Mouse (Mus musculus): ENCODE measurements around the gene Wnt8b. TPM values are rescaled to one million over a fixed set of nuclear protein-coding genes. Genes with fewer than 3 reads are reported as not detected.
"Not testable (repeated sequence)": the region's sequence is repeated elsewhere in the genome, so short reads cannot be mapped to it uniquely, and the experiment has no call there.

Gene Wnt8b
- polyA plus RNA-seq, 1 experiment from 2014 or later = not detected

GRCm38 (mm10) chr19:44462141-44462540 lies 31.1 kb upstream of the Wnt8b start:
- 73% methylated on average over 4 of the region's 4 CpGs for WGBS
- Histone ChIP-seq H3K4me2 (ENCODE audit: low read depth, low read length) (no peak overlapping the region), H3K9ac (ENCODE audit: low read length) (no peak overlapping the region), H3K27ac (ENCODE audit: low read length) (no peak overlapping the region), H3K36me3 (ENCODE audit: control insufficient read depth, insufficient read depth, low read length) (no peaks in the 10 kb centered on the region), H3K9me3 (replicated peaks; ENCODE audit: control insufficient read depth, low read length) (no peaks in the 10 kb centered on the region), H3K27me3 (ENCODE audit: control insufficient read depth, insufficient read depth, low read length) (no peaks in the 10 kb centered on the region), H3K4me1 (ENCODE audit: control insufficient read depth, insufficient read depth, low read length) (no peaks in the 10 kb centered on the region; the same call in 1 of the 2 replicates), H3K4me3 (replicated peaks; ENCODE audit: low read length) (no peak overlapping the region)
- no peak for ATAC-seq (ENCODE audit: insufficient read depth, low FRiP score)

GRCm38 (mm10) chr19:44465960-44466525 lies 27.2 kb upstream of the Wnt8b start:
- not testable (repeated sequence) for H3K4me1 ChIP-seq (ENCODE audit: control insufficient read depth, insufficient read depth, low read length); H3K9ac ChIP-seq (ENCODE audit: low read length); H3K27me3 ChIP-seq (ENCODE audit: control insufficient read depth, insufficient read depth, low read length); ATAC-seq (ENCODE audit: insufficient read depth, low FRiP score); H3K27ac ChIP-seq (ENCODE audit: low read length); H3K9me3 ChIP-seq (replicated peaks; ENCODE audit: control insufficient read depth, low read length); H3K4me2 ChIP-seq (ENCODE audit: low read depth, low read length); H3K36me3 ChIP-seq (ENCODE audit: control insufficient read depth, insufficient read depth, low read length); H3K4me3 ChIP-seq (replicated peaks; ENCODE audit: low read length)
- 71% methylated on average over 14 of the region's 14 CpGs for WGBS

GRCm38 (mm10) chr19:44474158-44474557 lies 19.1 kb upstream of the Wnt8b start:
- 2% methylated on average over 10 of the region's 10 CpGs for WGBS
- ATAC-seq (ENCODE audit: insufficient read depth, low FRiP score) = 0 out of 2 replicates have a peak, but pooled peaks have one; percentile 29

GRCm38 (mm10) chr19:44475268-44475667 lies 18.0 kb upstream of the Wnt8b start:
- 76% methylated on average over 6 of the region's 6 CpGs for WGBS

More at GRCm38 (mm10) chr19:44474158-44474557, 19.1 kb upstream of the Wnt8b start:
- Histone ChIP-seq H3K36me3 (ENCODE audit: control insufficient read depth, insufficient read depth, low read length) (no peaks in the 10 kb centered on the region), H3K4me3 (replicated peaks; ENCODE audit: low read length) (no peak overlapping the region), H3K9me3 (replicated peaks; ENCODE audit: control insufficient read depth, low read length) (no peaks in the 10 kb centered on the region), H3K4me1 (ENCODE audit: control insufficient read depth, insufficient read depth, low read length) (no peaks in the 10 kb centered on the region), H3K4me2 (ENCODE audit: low read depth, low read length) (no peak overlapping the region), H3K9ac (ENCODE audit: low read length) (no peak overlapping the region), H3K27ac (ENCODE audit: low read length) (no peak overlapping the region), H3K27me3 (ENCODE audit: control insufficient read depth, insufficient read depth, low read length) (no peaks in the 10 kb centered on the region)

GRCm38 (mm10) chr19:44476541-44476940 lies 16.7 kb upstream of the Wnt8b start:
- Histone ChIP-seq H3K4me2 (ENCODE audit: low read depth, low read length) (no peak overlapping the region), H3K27me3 (ENCODE audit: control insufficient read depth, insufficient read depth, low read length) (no peaks in the 10 kb centered on the region), H3K9me3 (replicated peaks; ENCODE audit: control insufficient read depth, low read length) (no peaks in the 10 kb centered on the region), H3K4me1 (ENCODE audit: control insufficient read depth, insufficient read depth, low read length) (no peaks in the 10 kb centered on the region), H3K4me3 (replicated peaks; ENCODE audit: low read length) (no peak overlapping the region), H3K9ac (ENCODE audit: low read length) (no peak overlapping the region), H3K36me3 (ENCODE audit: control insufficient read depth, insufficient read depth, low read length) (no peaks in the 10 kb centered on the region), H3K27ac (ENCODE audit: low read length) (no peak overlapping the region)
- 57% methylated on average over 3 of the region's 3 CpGs for WGBS
- ATAC-seq (ENCODE audit: insufficient read depth, low FRiP score) = no peak

More at GRCm38 (mm10) chr19:44475268-44475667, 18.0 kb upstream of the Wnt8b start:
- Histone ChIP-seq H3K4me3 (replicated peaks; ENCODE audit: low read length) (no peak overlapping the region), H3K9me3 (replicated peaks; ENCODE audit: control insufficient read depth, low read length) (no peaks in the 10 kb centered on the region), H3K36me3 (ENCODE audit: control insufficient read depth, insufficient read depth, low read length) (no peaks in the 10 kb centered on the region), H3K4me1 (ENCODE audit: control insufficient read depth, insufficient read depth, low read length) (no peaks in the 10 kb centered on the region), H3K4me2 (ENCODE audit: low read depth, low read length) (no peak overlapping the region), H3K27ac (ENCODE audit: low read length) (no peak overlapping the region), H3K27me3 (ENCODE audit: control insufficient read depth, insufficient read depth, low read length) (no peaks in the 10 kb centered on the region), H3K9ac (ENCODE audit: low read length) (no peak overlapping the region)
- ATAC-seq (ENCODE audit: insufficient read depth, low FRiP score) = no peak

- Histone ChIP-seq H3K4me2 (ENCODE audit: low read depth, low read length) (no peak overlapping the region), H3K4me1 (ENCODE audit: control insufficient read depth, insufficient read depth, low read length) (no peaks in the 10 kb centered on the region), H3K9me3 (replicated peaks; ENCODE audit: control insufficient read depth, low read length) (no peaks in the 10 kb centered on the region), H3K27ac (ENCODE audit: low read length) (no peak overlapping the region), H3K36me3 (ENCODE audit: control insufficient read depth, insufficient read depth, low read length) (no peaks in the 10 kb centered on the region), H3K27me3 (ENCODE audit: control insufficient read depth, insufficient read depth, low read length) (no peaks in the 10 kb centered on the region), H3K9ac (ENCODE audit: low read length) (no peak overlapping the region), H3K4me3 (replicated peaks; ENCODE audit: low read length) (no peak overlapping the region)
- 12% methylated on average over 8 of the region's 8 CpGs for WGBS
- no peak for ATAC-seq (ENCODE audit: insufficient read depth, low FRiP score)
These were observed 6.0 kb upstream of the Wnt8b start for GRCm38 (mm10) chr19:44487266-44487665.

GRCm38 (mm10) chr19:44496511-44496910 lies 3.2 kb downstream of the Wnt8b start:
- ATAC-seq (ENCODE audit: insufficient read depth, low FRiP score) = no peak
- H3K4me2 ChIP-seq (ENCODE audit: low read depth, low read length) = no peak overlapping the region
- no peak overlapping the region for H3K4me3 ChIP-seq (replicated peaks; ENCODE audit: low read length)
- 55% methylated on average over 8 of the region's 8 CpGs for WGBS
- no peaks in the 10 kb centered on the region for H3K9me3 ChIP-seq (replicated peaks; ENCODE audit: control insufficient read depth, low read length)
- no peak overlapping the region for H3K9ac ChIP-seq (ENCODE audit: low read length)
- H3K36me3 ChIP-seq (ENCODE audit: control insufficient read depth, insufficient read depth, low read length) = no peaks in the 10 kb centered on the region
- no peaks in the 10 kb centered on the region for H3K4me1 ChIP-seq (ENCODE audit: control insufficient read depth, insufficient read depth, low read length)
- 0 out of 2 replicates have a peak, but pooled peaks cover 3% of the 10 kb centered on the region for H3K27me3 ChIP-seq (ENCODE audit: control insufficient read depth, insufficient read depth, low read length)
- no peak overlapping the region for H3K27ac ChIP-seq (ENCODE audit: low read length)

GRCm38 (mm10) chr19:44496941-44497340 lies 3.7 kb downstream of the Wnt8b start:
- no peaks in the 10 kb centered on the region for H3K9me3 ChIP-seq (replicated peaks; ENCODE audit: control insufficient read depth, low read length)
- H3K4me1 ChIP-seq (ENCODE audit: control insufficient read depth, insufficient read depth, low read length) = no peaks in the 10 kb centered on the region
- H3K9ac ChIP-seq (ENCODE audit: low read length) = no peak overlapping the region
- H3K36me3 ChIP-seq (ENCODE audit: control insufficient read depth, insufficient read depth, low read length) = no peaks in the 10 kb centered on the region
- WGBS = 76% methylated on average over 10 of the region's 10 CpGs
- no peak for ATAC-seq (ENCODE audit: insufficient read depth, low FRiP score)
- no peak overlapping the region for H3K4me3 ChIP-seq (replicated peaks; ENCODE audit: low read length)
- H3K27ac ChIP-seq (ENCODE audit: low read length) = no peak overlapping the region
- H3K27me3 ChIP-seq (ENCODE audit: control insufficient read depth, insufficient read depth, low read length) = 0 out of 2 replicates have a peak, but pooled peaks cover 3% of the 10 kb centered on the region
- H3K4me2 ChIP-seq (ENCODE audit: low read depth, low read length) = no peak overlapping the region

- no peaks in the 10 kb centered on the region for H3K36me3 ChIP-seq (ENCODE audit: control insufficient read depth, insufficient read depth, low read length)
- H3K27me3 ChIP-seq (ENCODE audit: control insufficient read depth, insufficient read depth, low read length) = peaks cover 6% of the 10 kb centered on the region; the same call in 1 of the 2 replicates
- H3K9me3 ChIP-seq (replicated peaks; ENCODE audit: control insufficient read depth, low read length) = no peaks in the 10 kb centered on the region
- H3K4me1 ChIP-seq (ENCODE audit: control insufficient read depth, insufficient read depth, low read length) = no peaks in the 10 kb centered on the region
- no peak for ATAC-seq (ENCODE audit: insufficient read depth, low FRiP score)
- 47% methylated on average over 6 of the region's 6 CpGs for WGBS
- H3K9ac ChIP-seq (ENCODE audit: low read length) = no peak overlapping the region
- no peak overlapping the region for H3K4me3 ChIP-seq (replicated peaks; ENCODE audit: low read length)
- no peak overlapping the region for H3K27ac ChIP-seq (ENCODE audit: low read length)
- no peak overlapping the region for H3K4me2 ChIP-seq (ENCODE audit: low read depth, low read length)
These were observed 5.7 kb downstream of the Wnt8b start for GRCm38 (mm10) chr19:44498936-44499335.
